Mouse (Mus musculus) cerebellum, adult 9-10 months (tissue): ENCODE measurements around the gene Serinc5.
A peak's percentile ranks its signal among the peaks of the same experiment; 100 is the strongest.
"Not testable (repeated sequence)": the region's sequence is repeated elsewhere in the genome, so short reads cannot be mapped to it uniquely, and the experiment has no call there.

Source experiments
- DNase-seq: peaks from one replicate; pipeline ENCODE4 v3.0.0; 2022

The Serinc5 gene

DNA sequence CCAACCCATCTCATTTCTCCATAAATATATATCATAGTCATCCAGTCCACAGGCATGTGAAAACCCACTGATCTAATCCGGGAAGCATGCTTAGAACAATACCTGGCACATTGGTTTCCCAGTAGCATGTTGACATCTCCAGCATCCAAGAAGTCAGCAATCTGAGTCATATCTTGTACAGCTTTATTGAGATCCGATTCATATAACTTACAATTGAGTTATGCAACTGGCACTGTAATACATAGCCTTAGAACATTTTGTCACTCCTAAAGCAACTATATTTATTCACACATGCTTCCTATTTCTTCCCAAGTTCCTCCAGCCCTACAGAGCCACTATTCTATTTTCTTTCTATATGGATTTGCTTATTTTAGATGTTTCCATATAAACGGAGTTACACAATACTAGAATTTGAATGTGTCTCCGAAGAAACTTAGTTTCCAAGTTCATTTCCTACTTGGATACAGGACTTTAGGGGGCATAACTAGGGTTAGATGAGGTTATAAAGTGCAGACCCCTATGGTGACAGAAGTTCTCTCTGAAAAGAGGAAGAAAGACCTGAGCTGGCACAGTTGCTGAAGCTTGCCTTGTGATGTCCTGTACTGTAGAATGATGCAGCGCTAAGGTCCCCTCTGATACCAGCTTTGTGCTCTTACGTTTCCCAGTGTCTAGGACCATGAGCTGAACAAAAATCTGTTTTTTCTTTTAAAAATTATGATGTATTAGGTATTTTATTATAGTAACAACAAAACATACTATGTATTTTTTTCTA, 57.5 kb downstream of the Serinc5 start:
- DNase-seq: no peak

DNA sequence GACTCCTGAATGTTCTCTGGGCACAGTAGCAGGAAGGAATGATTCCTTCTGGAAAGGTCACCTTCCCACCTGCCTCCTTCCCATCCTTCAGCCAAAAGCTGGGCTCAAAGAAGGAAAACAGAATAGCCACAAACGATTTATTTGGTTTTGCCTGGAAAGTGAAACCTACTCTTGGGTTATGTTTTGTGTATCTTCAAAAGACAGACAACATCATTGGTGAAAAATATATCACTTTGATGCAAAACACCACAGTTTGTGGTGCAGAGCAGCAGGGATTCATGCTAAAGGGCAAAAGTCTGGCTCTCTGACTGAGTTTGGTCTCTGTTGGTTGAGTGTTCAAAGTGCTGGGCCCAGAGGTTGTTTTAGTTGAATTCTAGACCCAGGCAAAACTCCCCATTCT, 60.8 kb downstream of the Serinc5 start:
- DNase-seq: no peak

DNA sequence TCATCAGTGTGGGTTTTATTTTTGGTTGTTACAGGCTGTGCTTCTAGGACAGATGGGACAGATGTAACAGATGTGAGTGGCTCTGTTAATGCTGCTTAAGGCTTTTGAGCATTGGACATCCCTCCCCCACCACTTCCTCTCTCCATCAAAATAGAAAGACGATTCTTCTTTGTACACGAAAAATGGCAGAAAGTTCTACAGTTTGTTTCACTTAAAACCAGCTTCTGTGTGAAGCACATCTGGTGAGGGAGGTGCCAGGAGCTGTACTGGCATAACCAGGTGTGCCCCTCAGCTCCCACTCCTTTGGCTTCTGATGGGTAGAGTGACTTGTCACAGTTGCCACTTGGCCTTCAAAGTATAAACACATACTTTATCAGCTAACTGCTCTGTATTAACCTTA, 63.8 kb downstream of the Serinc5 start:
- no peak for DNase-seq

DNA sequence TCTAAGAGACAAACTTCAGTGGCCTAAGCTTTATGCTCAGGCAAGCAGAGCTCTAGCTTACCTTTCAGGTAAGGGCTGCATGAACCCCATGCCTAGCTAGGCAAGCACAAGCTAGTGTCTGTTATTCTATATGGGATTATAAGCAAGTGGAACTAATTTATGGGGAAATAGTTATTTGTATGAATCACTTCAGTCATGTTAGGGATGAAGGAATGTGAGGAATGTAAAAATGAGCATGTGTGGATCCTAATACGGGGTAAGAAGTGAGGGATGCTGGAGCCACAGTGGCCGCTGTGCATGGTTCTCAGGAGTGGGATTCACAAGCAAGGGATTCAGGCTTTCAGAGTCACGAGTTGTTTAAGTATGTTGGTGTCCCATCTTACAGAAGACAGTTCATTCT, 64.4 kb downstream of the Serinc5 start:
- no peak for DNase-seq

DNA sequence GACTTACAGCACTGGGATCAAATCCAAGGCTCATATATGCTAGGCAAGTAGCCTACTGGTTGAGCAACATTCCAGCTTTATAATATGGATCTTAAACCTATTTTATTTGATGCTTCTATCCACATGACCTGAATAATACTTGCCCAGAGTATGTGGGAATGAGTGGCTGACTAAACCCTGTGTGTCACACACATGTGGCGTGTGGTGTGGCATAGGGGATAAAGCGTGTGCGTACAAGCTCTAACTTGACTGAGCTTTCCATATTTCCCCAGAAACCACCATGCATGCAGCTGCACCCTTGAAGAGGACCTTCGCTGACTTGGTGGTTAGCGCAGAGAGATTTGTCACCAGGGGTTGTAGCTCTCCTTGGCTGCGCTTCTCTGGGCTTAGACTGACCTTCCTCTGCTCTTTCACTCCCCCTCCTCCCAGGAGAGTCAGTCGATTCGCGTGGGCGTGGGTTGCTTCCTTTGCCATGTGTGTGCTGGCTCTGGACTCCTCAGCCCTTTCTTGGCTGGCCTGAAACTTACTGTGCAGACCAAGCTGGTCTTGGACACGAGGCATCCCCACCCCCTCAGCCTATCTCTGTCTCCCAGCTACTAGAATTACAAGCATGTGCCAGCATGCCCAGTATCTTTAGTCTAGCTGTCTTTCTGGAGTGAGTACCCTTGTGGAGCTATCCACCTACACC, 65.2 kb downstream of the Serinc5 start:
- no peak for DNase-seq

DNA sequence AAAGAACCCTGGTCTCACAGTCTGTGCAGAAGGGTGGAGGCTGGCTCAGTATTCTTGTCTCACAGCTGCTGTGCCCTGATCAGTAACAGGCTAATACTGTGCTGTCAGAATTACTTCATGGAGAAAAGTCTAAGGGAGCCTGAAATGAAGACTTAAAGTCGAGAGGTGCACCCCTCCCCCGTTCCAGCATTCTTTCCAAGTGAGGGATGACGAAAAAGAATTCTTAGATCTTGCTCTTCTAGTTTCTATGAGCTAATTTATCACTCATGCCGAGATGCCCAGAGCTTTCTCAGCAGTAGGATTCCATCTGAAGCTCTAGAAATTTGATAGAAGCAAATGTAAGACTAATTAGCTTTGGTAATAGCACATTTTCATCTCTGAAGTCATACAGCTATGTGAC, 66.8 kb downstream of the Serinc5 start:
- no peak for DNase-seq

DNA sequence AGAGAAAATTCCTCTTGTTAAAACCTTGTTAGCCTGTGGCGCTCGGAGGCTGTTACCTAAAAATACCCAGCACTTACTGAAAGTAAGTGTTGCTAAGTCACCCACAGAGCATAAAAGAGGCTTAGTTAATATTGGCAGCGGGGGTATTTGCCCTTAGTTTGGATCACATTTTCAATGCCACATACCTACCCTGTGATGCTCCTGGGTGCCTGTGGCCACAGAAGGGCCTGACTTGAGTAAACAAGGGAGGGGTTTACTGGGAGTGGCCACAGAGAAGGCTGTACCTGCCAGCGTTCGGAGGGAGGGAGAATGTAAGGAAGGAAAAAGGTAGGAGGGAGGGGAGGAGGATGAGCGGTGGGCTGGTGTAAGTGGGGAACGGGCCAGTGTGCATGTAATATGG, 68.8 kb downstream of the Serinc5 start:
- DNase-seq: no peak

DNA sequence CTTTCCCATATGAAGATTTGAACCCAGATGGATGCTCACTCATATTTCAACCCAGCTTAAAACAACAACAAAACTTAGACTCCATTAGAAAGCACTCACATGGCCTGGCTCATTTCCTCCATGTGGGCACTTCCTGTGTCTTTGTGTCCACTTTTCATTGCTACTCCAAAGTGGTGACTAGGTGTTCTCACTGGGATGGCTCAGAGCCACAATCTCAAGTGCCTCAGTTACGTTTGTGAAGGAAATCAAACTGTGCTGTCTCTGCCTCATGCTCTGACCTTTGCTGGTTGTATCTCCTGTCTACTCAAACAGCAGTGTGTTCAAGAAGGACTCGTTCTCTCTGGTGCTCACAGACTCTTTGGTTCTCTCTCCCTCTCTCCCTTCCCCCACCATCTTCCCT, 70.7 kb downstream of the Serinc5 start:
- no peak for DNase-seq

DNA sequence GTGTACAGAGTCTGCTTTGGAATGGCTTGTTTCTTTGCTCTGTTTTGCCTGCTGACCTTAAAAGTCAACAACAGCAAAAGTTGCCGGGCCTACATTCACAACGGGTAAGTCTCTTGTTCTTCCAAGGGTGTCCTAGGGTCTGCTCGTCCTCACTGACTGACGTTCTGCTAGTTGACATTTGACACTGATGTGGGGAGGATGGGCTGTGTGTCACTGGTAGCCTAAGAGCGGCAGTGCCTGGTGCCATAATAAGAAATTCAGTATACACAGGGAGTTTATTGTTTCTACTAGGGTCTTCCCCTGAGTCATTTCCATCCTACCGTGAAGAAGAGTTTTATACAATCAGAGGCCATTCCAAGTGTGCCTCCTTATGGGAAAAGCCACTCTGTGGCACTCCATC, 71.9 kb downstream of the Serinc5 start:
- no peak for DNase-seq

DNA sequence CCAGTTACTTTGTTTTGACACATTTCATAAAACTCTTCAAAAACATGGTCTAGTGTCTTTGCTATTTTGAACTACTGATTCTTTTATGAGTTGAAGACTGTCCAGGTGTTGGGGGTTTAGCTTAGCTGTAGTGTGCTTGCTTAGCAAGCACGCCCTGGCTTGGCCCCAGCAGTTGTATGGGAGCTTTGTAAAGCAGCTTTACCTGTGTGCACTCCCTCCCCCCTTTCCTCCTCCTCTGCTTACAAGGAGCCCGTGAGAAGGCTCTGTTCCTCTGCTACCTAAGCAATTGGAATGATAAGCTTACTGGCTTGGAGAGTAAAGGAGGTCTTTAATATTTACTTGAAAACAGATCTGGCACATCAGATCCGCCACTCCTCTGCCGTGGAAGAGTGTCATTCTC, 72.6 kb downstream of the Serinc5 start:
- DNase-seq: no peak

DNA sequence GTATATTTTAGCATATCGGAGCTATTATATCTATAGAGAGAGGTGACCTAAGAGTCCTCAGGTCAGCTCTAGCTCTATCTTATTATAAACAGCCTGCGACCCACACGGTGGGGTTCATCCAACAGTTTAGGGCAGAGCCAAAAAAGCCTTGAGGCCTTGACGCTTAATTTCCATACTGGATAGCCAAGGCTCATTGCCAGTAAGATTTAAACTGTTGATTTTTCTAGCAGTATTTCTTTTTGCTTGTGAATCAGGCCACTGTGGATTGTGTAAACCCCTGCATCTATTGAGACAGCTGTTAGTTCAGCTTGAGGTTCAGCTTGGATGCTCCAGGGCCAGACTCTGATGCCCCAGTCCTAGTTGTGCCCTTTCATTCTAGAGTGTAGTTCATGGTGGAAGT, 73.4 kb downstream of the Serinc5 start:
- DNase-seq: no peak

DNA sequence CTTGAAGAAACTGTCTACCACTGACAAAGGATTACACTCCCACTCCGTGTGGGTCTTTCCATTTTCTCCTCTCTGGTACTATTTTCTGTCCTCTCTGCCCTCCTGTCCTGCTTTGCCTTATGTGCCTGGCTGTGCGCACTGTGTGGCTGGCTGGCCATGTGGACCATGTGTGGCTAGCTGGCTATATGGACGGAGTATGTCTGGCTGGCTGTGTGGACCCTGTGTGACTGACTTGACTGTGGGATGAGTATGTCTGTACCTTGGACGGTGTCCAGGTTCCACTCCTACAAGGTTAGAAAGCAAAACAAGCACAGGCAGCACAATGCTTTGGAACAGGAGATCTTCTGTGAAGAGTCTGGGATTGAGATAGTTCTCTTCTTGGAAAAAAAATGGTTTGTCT, 74.4 kb downstream of the Serinc5 start:
- DNase-seq: no peak

DNA sequence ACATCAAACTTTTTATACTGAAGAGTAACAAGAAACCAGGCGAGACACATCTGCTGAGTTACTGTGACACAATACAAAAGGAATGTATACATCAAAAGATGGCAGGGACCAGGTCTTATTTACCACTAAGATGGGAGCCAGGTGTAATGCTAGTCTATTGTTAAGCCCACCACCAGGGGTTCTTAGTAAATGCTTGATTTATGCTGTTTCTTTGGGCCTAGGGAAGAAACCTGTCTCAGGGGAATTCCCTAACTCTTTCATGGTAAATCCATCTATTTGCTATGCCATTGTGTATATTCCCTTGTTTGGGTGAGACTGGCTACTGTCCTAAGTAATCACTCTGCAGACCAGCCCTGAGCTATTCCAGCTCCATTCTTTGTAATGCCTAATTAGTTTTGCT, 76.3 kb downstream of the Serinc5 start:
- not testable (repeated sequence) for DNase-seq

DNA sequence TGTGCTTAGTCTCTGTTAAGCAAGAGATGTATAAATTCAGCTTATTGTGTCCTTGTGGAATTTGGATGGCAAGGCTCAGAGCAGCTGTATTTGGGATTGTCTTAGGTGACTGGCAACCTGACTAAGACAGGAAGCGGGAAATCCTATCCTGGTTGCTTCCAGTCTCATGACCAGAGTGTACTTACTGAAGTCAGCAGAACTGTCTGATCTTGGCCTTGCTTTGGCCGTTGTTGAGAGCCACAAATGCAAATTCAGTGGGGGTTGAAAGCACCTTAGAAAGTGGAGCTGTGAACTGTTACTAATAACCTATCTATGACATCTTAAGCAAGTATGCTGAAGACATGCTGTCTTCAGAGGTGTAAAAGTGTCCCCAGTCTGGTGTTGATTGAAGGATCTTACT, 78.2 kb downstream of the Serinc5 start:
- DNase-seq: no peak

DNA sequence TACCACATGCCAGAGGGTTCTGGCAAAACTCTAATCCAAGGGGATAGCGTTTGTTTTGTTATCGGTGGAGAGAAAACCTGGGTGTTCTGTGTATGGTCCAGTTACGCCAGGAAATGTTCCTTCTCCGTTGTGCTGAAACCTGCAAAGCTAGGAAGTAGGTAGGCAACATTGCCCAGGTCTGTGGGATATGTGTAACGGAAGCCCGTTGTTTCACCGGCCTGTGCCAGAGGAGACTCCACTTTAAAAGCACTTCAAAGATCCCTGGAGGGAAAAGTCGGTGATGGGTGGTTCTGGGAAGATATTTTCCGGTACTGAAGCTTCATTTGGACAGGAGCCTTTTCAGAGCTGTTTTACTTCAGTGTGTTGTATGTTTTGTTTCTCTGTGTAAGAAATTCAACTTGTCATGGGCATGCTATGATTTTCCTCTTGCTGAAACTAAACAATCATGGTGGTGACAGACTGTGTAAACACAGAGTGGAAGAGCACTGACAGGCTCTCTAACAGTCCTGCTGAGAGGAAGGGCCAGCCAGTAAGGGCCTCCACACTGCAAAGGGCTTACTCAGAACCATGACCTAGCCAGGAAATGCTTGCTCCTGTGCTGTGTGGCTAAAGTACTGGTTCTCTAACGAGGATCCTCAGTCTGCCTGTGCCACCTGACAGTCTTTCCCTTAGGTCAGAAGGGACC, 83.1 kb downstream of the Serinc5 start:
- DNase-seq: no peak

DNA sequence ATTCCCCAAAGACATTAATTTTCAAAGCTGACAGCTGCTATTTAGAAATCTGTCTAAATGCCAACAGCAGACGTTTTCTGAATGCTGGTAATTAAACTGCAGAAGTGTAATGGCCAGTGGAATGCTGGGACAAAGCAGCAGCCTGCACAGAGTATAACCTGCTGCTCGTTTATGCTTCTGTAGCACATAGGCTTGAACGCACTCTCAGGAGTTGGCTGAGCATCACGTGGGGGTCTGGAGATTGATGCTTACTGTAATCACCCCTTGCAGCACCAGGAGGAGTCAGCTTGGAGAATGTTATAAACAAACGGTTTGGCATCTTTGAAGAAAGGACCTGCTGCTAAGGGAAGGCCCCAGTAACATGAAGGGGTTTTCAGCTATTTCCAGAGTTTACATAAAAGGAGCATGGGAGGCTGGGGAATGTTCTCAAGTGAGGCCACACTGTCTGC, 85.6 kb downstream of the Serinc5 start:
- no peak for DNase-seq

DNA sequence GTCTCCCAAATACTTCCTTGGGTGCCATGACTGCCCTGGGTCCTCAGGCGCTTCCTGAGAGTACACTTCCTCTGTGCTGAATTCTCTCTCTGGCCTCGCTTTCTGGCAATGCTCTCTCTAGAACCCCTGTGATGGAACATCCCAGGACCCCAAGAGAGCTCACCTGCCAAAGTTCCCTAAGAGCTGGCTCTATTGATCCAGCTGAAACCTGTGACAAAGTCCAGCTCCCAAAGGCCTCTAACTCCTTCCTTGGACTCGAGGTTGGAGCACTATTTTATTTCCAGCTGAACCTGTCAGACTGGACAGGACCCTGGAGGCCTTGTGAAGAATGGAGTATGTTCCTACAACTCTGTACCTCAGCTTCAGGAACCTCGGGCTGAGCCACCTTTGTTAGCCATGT, 86.2 kb downstream of the Serinc5 start:
- no peak for DNase-seq

DNA sequence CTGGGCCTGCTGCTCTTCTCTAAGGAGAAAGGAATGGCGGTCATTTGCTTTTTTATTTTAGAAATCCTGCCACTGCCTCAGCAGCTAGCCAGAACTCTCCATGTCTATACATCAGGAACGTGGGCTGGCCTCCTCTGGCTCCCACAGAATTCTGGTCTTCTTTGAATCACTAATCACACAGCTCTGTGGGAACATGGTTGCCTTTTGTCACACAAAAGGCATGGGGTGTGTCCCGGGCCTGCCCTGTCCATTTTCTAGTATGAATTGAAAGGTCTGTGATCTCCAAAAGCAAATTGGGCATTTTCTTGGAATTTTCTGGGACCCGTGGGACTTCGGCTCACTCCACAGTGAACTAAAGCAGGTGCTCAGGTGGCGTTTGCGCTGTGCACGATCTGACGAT, 87.9 kb downstream of the Serinc5 start:
- no peak for DNase-seq

DNA sequence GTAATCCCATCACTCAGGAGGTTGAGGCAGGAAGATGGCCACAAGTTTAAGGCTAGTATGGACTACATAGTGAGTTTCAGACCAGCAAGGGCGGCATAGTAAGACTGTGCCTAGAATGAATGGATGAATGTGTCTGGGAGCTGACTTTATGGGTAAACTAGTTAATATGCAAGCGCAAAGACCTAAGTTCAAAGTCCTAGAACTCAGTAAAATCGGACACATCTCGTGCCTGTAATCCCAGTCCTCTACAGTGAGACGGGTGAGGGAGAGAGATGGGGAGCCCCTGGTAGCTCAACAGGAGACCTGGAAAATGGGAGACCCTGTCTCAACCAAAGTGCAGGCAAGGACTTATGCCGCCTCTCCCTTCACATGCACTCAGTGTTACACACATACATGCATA, 88.5 kb downstream of the Serinc5 start:
- no peak for DNase-seq

DNA sequence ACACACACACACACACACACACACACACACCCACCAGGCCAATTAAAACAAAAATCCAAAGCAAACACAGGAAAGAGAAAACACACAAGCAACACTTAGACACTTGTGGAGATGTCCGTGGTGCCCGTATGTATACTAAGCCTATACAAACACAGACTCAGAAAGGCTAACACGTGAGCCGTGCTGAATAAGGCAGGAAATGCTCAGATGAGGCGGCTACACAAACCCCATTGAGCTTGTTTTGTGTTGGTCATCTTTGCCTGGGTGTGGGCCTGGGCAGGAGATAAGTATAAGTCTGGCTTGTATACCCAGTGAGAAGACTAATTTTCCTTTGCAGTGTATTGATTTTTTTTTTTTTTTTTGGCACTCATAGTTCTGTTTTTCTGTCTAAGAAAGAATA, 91.1 kb downstream of the Serinc5 start:
- DNase-seq: no peak

DNA sequence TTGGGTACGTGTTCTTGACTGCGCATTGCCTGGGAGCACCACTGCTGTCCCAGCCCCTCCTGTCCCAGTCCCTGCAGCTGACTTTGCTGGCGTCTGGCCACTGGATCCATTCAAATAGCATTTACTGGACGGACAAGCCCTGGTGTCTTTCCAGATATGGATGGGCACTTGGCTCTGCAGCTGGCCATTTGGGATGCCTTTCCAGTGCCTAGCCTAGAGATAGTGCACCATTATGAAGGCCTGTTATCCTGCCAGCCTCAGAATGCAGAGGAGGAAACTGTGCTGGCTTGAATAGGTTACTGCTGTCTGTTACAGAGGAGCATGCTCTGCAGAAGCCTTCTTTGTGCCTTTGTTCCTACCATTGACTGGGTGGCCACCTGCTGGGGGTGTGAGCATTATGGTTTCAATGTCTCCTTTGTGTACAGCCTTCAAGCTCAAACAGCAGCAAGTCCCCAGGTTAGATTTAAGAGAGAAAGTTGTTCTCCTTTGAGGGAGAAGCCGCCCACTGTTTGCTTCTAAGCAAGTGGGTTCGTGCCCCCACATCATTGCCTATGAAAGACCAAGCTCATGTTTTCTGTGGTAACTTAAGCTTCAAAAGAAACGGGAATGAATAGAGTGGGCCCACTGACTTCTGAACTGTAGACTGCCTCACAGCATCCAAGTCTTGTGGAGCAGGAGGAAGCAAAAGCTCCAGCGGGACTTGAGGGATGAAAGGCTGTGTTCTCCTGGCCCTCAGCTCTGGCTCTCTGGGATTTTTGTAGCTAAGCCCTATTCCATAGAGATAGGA, 92.5 kb downstream of the Serinc5 start:
- DNase-seq: peak; percentile 41

DNA sequence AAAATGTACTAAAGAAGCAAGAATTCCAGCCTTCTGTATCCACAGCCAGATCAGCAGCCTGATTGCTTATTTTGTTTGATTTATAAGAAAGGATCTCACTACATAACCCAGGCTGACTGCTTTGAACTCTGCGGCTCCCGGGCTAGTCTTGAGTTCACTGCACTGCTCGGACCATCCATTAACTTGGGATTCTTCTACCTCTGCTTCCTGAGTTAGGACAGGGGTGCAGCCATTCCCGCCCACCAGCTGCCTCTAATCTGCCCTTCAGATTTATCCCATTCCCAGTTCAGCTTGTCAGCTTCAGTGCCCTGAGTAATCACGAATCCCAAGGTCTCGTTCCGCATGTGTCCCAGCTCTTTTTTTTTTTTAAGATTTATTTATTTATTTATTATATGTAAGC, 93.3 kb downstream of the Serinc5 start:
- DNase-seq: no peak

DNA sequence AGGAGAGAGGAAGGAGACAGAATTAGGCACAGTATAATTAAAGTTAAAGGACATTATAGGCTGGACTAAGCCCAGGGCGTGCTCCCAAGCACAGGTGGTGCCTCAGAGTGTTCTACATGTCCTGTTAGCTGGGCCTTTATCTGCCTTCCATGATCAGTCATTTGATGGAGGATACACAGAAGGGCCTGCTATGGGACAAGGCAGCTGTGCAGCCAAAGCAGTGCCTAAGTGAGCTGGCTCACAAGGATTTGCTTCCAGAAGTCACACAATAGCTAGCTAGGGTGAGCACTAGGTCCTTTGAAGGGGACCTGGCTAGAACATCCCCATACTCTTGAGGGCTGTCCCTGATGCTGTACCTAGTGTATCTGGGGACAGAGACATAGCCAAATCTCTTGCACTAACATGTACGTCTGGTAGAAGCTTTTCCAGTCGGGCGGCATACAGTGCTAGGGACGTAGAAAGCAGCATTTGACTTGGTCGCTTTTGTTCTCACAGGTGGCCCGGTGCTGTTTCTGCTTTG, 94.2 kb downstream of the Serinc5 start:
- no peak for DNase-seq
